8 mouse cellular contexts compared by ENCODE assay signal in the genomic region with DNA sequence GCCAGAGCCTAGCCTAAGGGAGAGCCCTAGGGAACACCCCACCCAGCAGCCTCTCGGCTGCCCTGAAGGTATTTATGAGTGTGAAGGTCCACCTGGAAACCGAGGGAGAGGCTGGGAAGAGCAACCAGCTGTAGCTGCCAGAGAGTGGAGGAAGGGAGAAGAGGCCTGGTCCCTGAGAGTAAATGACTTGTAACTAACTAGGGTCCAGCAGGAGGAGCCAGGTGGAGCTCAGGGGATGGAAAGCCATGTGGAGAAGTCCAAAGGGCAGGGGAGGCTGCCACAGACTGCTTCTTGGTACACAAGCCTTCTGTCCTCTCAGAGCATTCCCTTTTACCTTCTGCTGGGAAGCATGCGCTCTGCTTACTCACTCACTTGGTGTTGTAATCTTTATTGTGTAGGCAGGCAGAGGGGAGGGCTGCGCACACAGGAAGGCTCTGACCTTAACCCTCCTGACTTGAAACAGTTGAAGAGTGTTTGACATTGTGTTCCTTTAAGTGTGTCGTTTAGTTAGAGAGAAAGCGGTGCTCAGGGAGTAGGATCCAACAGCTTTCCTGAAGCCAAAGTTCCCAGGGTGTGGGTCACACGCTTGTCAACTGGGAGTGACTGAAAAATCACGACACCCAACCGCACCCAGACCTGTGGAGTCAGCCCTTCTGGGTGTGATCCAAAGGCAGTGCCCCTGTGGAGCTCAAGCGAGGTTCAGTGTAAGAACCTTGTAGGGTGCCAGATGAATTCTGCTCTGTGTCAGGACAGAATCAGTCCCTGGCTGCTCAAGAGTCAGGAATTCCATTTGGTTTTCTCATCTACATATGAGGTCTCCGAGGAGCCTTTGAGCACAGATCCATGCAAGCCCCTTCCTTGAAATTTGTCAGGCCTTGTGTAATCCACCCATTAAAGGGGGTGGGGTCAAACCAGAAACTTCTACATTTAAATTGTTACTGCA. TPM values are rescaled to one million over a fixed set of nuclear protein-coding genes. Genes with fewer than 3 reads are reported as not detected.
DNase-seq lines count a peak whose midpoint lies in the region; ATAC-seq and TF ChIP-seq lines count a peak whose summit lies in the region.

No protein-coding gene starts in this region.

- TF ChIP-seq CTCF in lung, postnatal 0 days (IDR thresholded peaks at IDR 0.05): no peak

- H3K36me3 ChIP-seq in lung, postnatal 0 days (ENCODE audit: insufficient read depth, low read length): no peaks in the 10 kb centered on the region
- no peaks in the 10 kb centered on the region for H3K36me3 ChIP-seq in hindbrain, embryonic 11.5 days (ENCODE audit: control insufficient read depth, insufficient read depth, low read length)

- peaks cover 21% of the 10 kb centered on the region for H3K4me1 ChIP-seq in brown adipose tissue, adult 24 weeks (ENCODE audit: control insufficient read depth, insufficient read depth, insufficient read length, low read length)
- H3K4me1 ChIP-seq in lung, postnatal 0 days (ENCODE audit: insufficient read depth, low read depth, low read length): peaks cover 13% of the 10 kb centered on the region; the same call in 1 of the 2 replicates
- H3K4me1 ChIP-seq in hindbrain, embryonic 11.5 days (replicated peaks; ENCODE audit: control insufficient read depth, insufficient read depth, low read length): no peaks in the 10 kb centered on the region

- peak; percentile 47 for DNase-seq in Muller cell, postnatal 12 days (ENCODE audit: inconsistent ontology term)
- peak; percentile 89 to 97 for DNase-seq in kidney, adult 8-10 months
- DNase-seq in lung, postnatal 0 days (ENCODE audit: low spot score): peak; percentile 92
- DNase-seq in spleen, postnatal 10 days (ENCODE audit: low spot score in 2 of 2): no peak
- DNase-seq in left cerebral cortex, adult 8-10 months (ENCODE audit: low spot score in 2 of 2): no peak
- DNase-seq in cerebellum, postnatal 14 days: no peak
- no peak for DNase-seq in hindbrain, embryonic 11.5 days (ENCODE audit: low spot score)

- 27% methylated on average over 11 of the region's 11 CpGs for WGBS in lung, postnatal 0 days
- 55% methylated on average over 11 of the region's 11 CpGs for WGBS in hindbrain, embryonic 11.5 days

- H3K4me2 ChIP-seq in lung, postnatal 0 days (replicated peaks; ENCODE audit: low read depth, low read length): 0 out of 2 replicates have a peak overlapping the region, but pooled peaks have one; percentile 8
- no peak overlapping the region for H3K4me2 ChIP-seq in hindbrain, embryonic 11.5 days (replicated peaks; ENCODE audit: low read depth, low read length)

- no peak overlapping the region for H3K4me3 ChIP-seq in brown adipose tissue, adult 24 weeks (ENCODE audit: insufficient read depth, low read depth, low read length)
- no peak overlapping the region for H3K4me3 ChIP-seq in lung, postnatal 0 days (ENCODE audit: low read depth, low read length)
- no peak overlapping the region for H3K4me3 ChIP-seq in hindbrain, embryonic 11.5 days (ENCODE audit: low read depth, low read length)

- no peaks in the 10 kb centered on the region for H3K27me3 ChIP-seq in lung, postnatal 0 days (replicated peaks; ENCODE audit: insufficient read depth, low read length)
- H3K27me3 ChIP-seq in hindbrain, embryonic 11.5 days (ENCODE audit: control insufficient read depth, insufficient read depth, low read length): no peaks in the 10 kb centered on the region

- peak overlapping the region; percentile 52 for H3K27ac ChIP-seq in brown adipose tissue, adult 24 weeks (replicated peaks; ENCODE audit: low read depth, low read length)
- peak overlapping the region; percentile 75 for H3K27ac ChIP-seq in lung, postnatal 0 days (ENCODE audit: low read length)
- no peak overlapping the region for H3K27ac ChIP-seq in hindbrain, embryonic 11.5 days (ENCODE audit: low read depth, low read length)

- peak; percentile 69; the same call in 1 of the 2 replicates for TF ChIP-seq EP300 in lung, postnatal 0 days (IDR thresholded peaks at IDR 0.05)

- H3K9ac ChIP-seq in lung, postnatal 0 days (replicated peaks; ENCODE audit: low read depth): no peak overlapping the region
- no peak overlapping the region for H3K9ac ChIP-seq in hindbrain, embryonic 11.5 days (ENCODE audit: low read depth, low read length)

- no peaks in the 10 kb centered on the region for H3K9me3 ChIP-seq in lung, postnatal 0 days (ENCODE audit: low read length)
- H3K9me3 ChIP-seq in hindbrain, embryonic 11.5 days (ENCODE audit: control insufficient read depth, low read length): no peaks in the 10 kb centered on the region

- ATAC-seq in lung, postnatal 0 days: peak; percentile 97
- ATAC-seq in hindbrain, embryonic 11.5 days (ENCODE audit: low FRiP score): no peak

RNA-seq across cellular contexts. Expression of gene Gng12, which starts 14.6 kb away (rescaled TPM):
- 83.3 and 91.9 TPM in 2 replicates for polyA plus RNA-seq in brown adipose tissue, adult 24 weeks (2012; ENCODE audit: insufficient read depth, insufficient read length, missing spikeins)
- 77.1 and 82.5 TPM in 2 replicates for polyA plus RNA-seq in lung, postnatal 0 days (2015; fragmentation: Nextera tagmentation; extraction: Ambion mirVana)
- 10 to 100 TPM; 57.5 to 66.2 (median 59.2) TPM for total RNA-seq in left cerebral cortex, adult 8-10 months (2022)
- polyA plus RNA-seq in hindbrain, embryonic 11.5 days (2014; fragmentation: Nextera tagmentation; extraction: Ambion mirVana): 49.4 and 52.7 TPM in 2 replicates

Comparison
In these comparisons a context has a peak if more than half of its experiments do, and no peak if none do; other contexts are left out.
1. DNase-seq: peak in Muller cell, postnatal 12 days (single experiment), kidney, adult 8-10 months (2 of 2) and lung, postnatal 0 days (single experiment); none in spleen, postnatal 10 days (0 of 2), left cerebral cortex, adult 8-10 months (0 of 2), cerebellum, postnatal 14 days (0 of 2) and hindbrain, embryonic 11.5 days (single experiment).